Comparison of ENCODE assay signal across 8 mouse cellular contexts in the genomic region with DNA sequence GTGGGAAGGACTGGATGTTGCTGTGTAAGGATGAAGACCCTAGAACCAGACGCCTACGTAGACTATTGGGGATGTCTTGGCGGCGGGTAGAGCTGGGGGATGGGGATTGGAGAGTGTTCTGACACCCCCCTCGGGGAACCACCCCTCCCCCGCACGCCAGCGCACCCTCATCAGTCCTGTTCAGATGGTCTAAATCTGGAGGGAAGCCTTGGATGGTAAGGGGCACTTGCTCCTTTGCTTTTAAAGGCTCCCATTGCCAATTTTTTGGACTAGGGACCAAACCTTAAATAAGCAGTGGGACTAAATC. TPM values are rescaled to one million over a fixed set of nuclear protein-coding genes. Genes with fewer than 3 reads are reported as not detected.
A peak's percentile ranks its signal among the peaks of the same experiment; 100 is the strongest.
DNase-seq lines count a peak whose midpoint lies in the region; ATAC-seq and TF ChIP-seq lines count a peak whose summit lies in the region.

No protein-coding gene starts in this region.

- H3K9ac ChIP-seq in neural tube, embryonic 11.5 days (ENCODE audit: low read length), result peak overlapping the region; percentile 67
- H3K9ac ChIP-seq in forebrain, postnatal 0 days, result peak overlapping the region; percentile 56
- no peak overlapping the region for H3K9ac ChIP-seq in liver, embryonic 15.5 days

- H3K27ac ChIP-seq in neural tube, embryonic 11.5 days (ENCODE audit: low read depth, low read length), result no peak overlapping the region
- H3K27ac ChIP-seq in forebrain, postnatal 0 days (ENCODE audit: low read depth, low read length), result 0 out of 2 replicates have a peak overlapping the region, but pooled peaks have one; percentile 66
- H3K27ac ChIP-seq in liver, embryonic 15.5 days (replicated peaks), result no peak overlapping the region

- DNase-seq in embryo, embryonic 10 days (ENCODE audit: low spot score), result peak; percentile 3
- DNase-seq in embryo, embryonic 10.5 days (ENCODE audit: low spot score), result no peak
- no peak for DNase-seq in neural tube, embryonic 11.5 days (ENCODE audit: low spot score)
- DNase-seq in neural tube, embryonic 10.5 days (ENCODE audit: extremely low spot score, low spot score), result no peak
- DNase-seq in forebrain, postnatal 0 days, result no peak
- peak; percentile 39 for DNase-seq in testis, postnatal 10 days (ENCODE audit: low spot score)
- no peak for DNase-seq in adrenal gland, postnatal 25 days

- TF ChIP-seq CTCF in forebrain, postnatal 0 days (IDR thresholded peaks at IDR 0.05; ENCODE audit: low read depth), result no peak

- H3K4me3 ChIP-seq in neural tube, embryonic 11.5 days (ENCODE audit: low read depth, low read length), result peak overlapping the region; percentile 51
- peak overlapping the region; percentile 54 for H3K4me3 ChIP-seq in forebrain, postnatal 0 days (ENCODE audit: low read depth, low read length)
- peak overlapping the region; percentile 53 for H3K4me3 ChIP-seq in liver, embryonic 15.5 days (replicated peaks)

- no peaks in the 10 kb centered on the region for H3K36me3 ChIP-seq in neural tube, embryonic 11.5 days (ENCODE audit: control insufficient read depth, insufficient read depth, low read length)
- H3K36me3 ChIP-seq in forebrain, postnatal 0 days (ENCODE audit: insufficient read depth), result no peaks in the 10 kb centered on the region
- no peaks in the 10 kb centered on the region for H3K36me3 ChIP-seq in liver, embryonic 15.5 days (replicated peaks)

- H3K27me3 ChIP-seq in neural tube, embryonic 11.5 days (ENCODE audit: control insufficient read depth, insufficient read depth, low read length), result no peaks in the 10 kb centered on the region
- no peaks in the 10 kb centered on the region for H3K27me3 ChIP-seq in forebrain, postnatal 0 days (ENCODE audit: insufficient read depth, low read length)
- peaks cover 21% of the 10 kb centered on the region for H3K27me3 ChIP-seq in liver, embryonic 15.5 days

- peak overlapping the region; percentile 46 for H3K4me2 ChIP-seq in neural tube, embryonic 11.5 days (ENCODE audit: low read depth)
- H3K4me2 ChIP-seq in forebrain, postnatal 0 days (ENCODE audit: low read depth), result peak overlapping the region; percentile 56
- H3K4me2 ChIP-seq in liver, embryonic 15.5 days, result peak overlapping the region; percentile 58

- no peaks in the 10 kb centered on the region for H3K9me3 ChIP-seq in neural tube, embryonic 11.5 days (ENCODE audit: control insufficient read depth, low read length)
- H3K9me3 ChIP-seq in forebrain, postnatal 0 days (ENCODE audit: low read length), result no peaks in the 10 kb centered on the region
- H3K9me3 ChIP-seq in liver, embryonic 15.5 days (replicated peaks), result no peaks in the 10 kb centered on the region

- H3K4me1 ChIP-seq in neural tube, embryonic 11.5 days (ENCODE audit: control insufficient read depth, insufficient read depth, low read length), result no peaks in the 10 kb centered on the region
- no peaks in the 10 kb centered on the region for H3K4me1 ChIP-seq in forebrain, postnatal 0 days (ENCODE audit: insufficient read depth)
- H3K4me1 ChIP-seq in liver, embryonic 15.5 days (replicated peaks), result no peaks in the 10 kb centered on the region

- WGBS in neural tube, embryonic 11.5 days, result 7% methylated on average over 8 of the region's 8 CpGs
- 22% methylated on average over 8 of the region's 8 CpGs for WGBS in forebrain, postnatal 0 days
- 13% methylated on average over 8 of the region's 8 CpGs for WGBS in liver, embryonic 15.5 days (ENCODE audit: insufficient replicate concordance)

- peak; percentile 25; the same call in 1 of the 2 replicates for ATAC-seq in neural tube, embryonic 11.5 days (ENCODE audit: insufficient read depth, low FRiP score, low TSS enrichment)
- ATAC-seq in forebrain, postnatal 0 days, result no peak
- ATAC-seq in liver, embryonic 15.5 days (ENCODE audit: insufficient read depth), result no peak

RNA-seq across cellular contexts. Expression of a gene that starts 1.1 kb away (rescaled TPM):
- polyA plus RNA-seq in neural tube, embryonic 11.5 days (2014; fragmentation: Nextera tagmentation; extraction: Ambion mirVana), result 31.4 and 32.0 TPM in 2 replicates
- 29.1 and 33.7 TPM in 2 replicates for total RNA-seq in forebrain, postnatal 0 days (2014; rRNA removed)
- polyA plus RNA-seq in forebrain, postnatal 0 days (2015; fragmentation: Nextera tagmentation; extraction: Ambion mirVana), result 4.6 and 5.8 TPM in 2 replicates
- 2.4 and 2.9 TPM in 2 replicates for polyA plus RNA-seq in liver, embryonic 15.5 days (2015; fragmentation: Nextera tagmentation; extraction: Ambion mirVana)
- total RNA-seq in adrenal gland, postnatal 25 days (2021), result 5.4 and 5.8 TPM in 2 replicates

Comparison
In these comparisons a context has a peak if more than half of its experiments do, and no peak if none do; other contexts are left out.
1. DNase-seq: peak in embryo, embryonic 10 days (single experiment) and testis, postnatal 10 days (single experiment); none in embryo, embryonic 10.5 days (single experiment), neural tube, embryonic 11.5 days (single experiment), neural tube, embryonic 10.5 days (single experiment), forebrain, postnatal 0 days (single experiment) and adrenal gland, postnatal 25 days (single experiment).
2. Peak in every context shown above with its lines, with median percentiles within 50 percentile points of each other: H3K4me2 ChIP-seq and H3K4me3 ChIP-seq.